Mouse (Mus musculus) sigmoid colon, adult 10 weeks (tissue): ENCODE results near the gene B3galnt2. TPM values are rescaled to one million over a fixed set of nuclear protein-coding genes. Genes with fewer than 3 reads are reported as not detected.

ENCODE experiments used
- polyA plus RNA-seq: library from polyadenylated mRNA; stranded (reverse); fragments of 350-450 nt; fragmentation: Illumina TruSeq; extraction: RNeasy Lipid Tissue Mini Kit (QIAGEN cat#74804); gene quantifications from one replicate; pipeline ENCODE4 v1.2.3, GENCODE M21; 2014; ENCODE audit warnings: low read depth, low replicate concordance

The B3galnt2 gene
- 53.7 TPM for polyA plus RNA-seq

GRCm38 (mm10) chr13:13953874-13954832 is at the start of gene B3galnt2:
Gene B3galnt2, plus strand, starts transcription at chr13:13954469.

GRCm38 (mm10) chr13:14039292-14039965 is 85.2 kb downstream of the B3galnt2 start, which contains the start of gene Tbce:
Gene Tbce, minus strand, starts transcription at chr13:14039638.

Other genes starting within 250 kb of the B3galnt2 start
- gene Gng4, start 170.4 kb upstream of the B3galnt2 start, polyA plus RNA-seq, result 5.7 TPM
- 174 TPM for gene Tbce, start 85.2 kb downstream of the B3galnt2 start, polyA plus RNA-seq
- gene Arid4b, start 108.8 kb downstream of the B3galnt2 start, polyA plus RNA-seq, result 97.5 TPM
- 79.0 TPM for gene Ggps1, start 109.0 kb downstream of the B3galnt2 start, polyA plus RNA-seq